Mouse (Mus musculus) kidney, postnatal 0 days (tissue): ENCODE results near the gene Tmem215. TPM values are rescaled to one million over a fixed set of nuclear protein-coding genes. Genes with fewer than 3 reads are reported as not detected.

Experiments
- ATAC-seq: fragments of 200-750 bp; cut with Nextera tagmentation; replicated peaks from 2 replicates; pipeline ENCODE4 v1.8.0; 2017; ENCODE audit warnings: low read depth, moderate number of reproducible peaks, moderate TSS enrichment, moderate library complexity; ENCODE audit not compliant: low FRiP score
- DNase-seq: peaks from one replicate; pipeline ENCODE4 v3.0.0-alpha.2; 2016; ENCODE audit warnings: low spot score
- H3K27ac ChIP-seq: fragments of 300-500 bp; sonication (generic); 2 replicates; pipeline ENCODE4 v1.5.1; 2014; ENCODE audit warnings: mild to moderate bottlenecking
- H3K27me3 ChIP-seq: fragments of 300-500 bp; sonication (generic); 2 replicates; pipeline ENCODE4 v1.6.1; 2014; ENCODE audit warnings: low read length, mixed read lengths; ENCODE audit not compliant: insufficient read depth
- H3K36me3 ChIP-seq: fragments of 300-500 bp; sonication (generic); 2 replicates; pipeline ENCODE4 v1.6.1; 2014; ENCODE audit warnings: low read length, mixed read lengths; ENCODE audit not compliant: insufficient read depth
- H3K4me1 ChIP-seq: fragments of 300-500 bp; sonication (generic); replicated peaks from 2 replicates; pipeline ENCODE4 v1.6.1; 2014; ENCODE audit warnings: antibody characterized with exemption, low read length, mixed read lengths; ENCODE audit not compliant: insufficient read depth
- H3K4me2 ChIP-seq: fragments of 300-500 bp; sonication (generic); 2 replicates; pipeline ENCODE4 v1.6.1; 2014; ENCODE audit warnings: mild to moderate bottlenecking, low read length, moderate library complexity, mixed read lengths
- H3K4me3 ChIP-seq: fragments of 300-500 bp; sonication (generic); replicated peaks from 2 replicates; pipeline ENCODE4 v1.5.1; 2014; ENCODE audit warnings: low read depth, low read length
- H3K9ac ChIP-seq: fragments of 300-500 bp; sonication (generic); 2 replicates; pipeline ENCODE4 v1.6.1; 2014; ENCODE audit warnings: low read depth, low read length
- H3K9me3 ChIP-seq: fragments of 300-500 bp; sonication (generic); replicated peaks from 2 replicates; pipeline ENCODE4 v1.6.1; 2016; ENCODE audit warnings: low read length, inconsistent platforms, mixed read lengths
- CTCF ChIP-seq: IDR thresholded peaks from 2 replicates; pipeline ENCODE4 v1.5.1; 2016; ENCODE audit warnings: antibody characterized with exemption, low read depth, mild to moderate bottlenecking, moderate library complexity
- WGBS: fragments of 180-500 bp; shearing (Covaris S2); extraction: QIAGEN DNeasy Blood & Tissue Kit; methylation state at CpG from one replicate; pipeline ENCODE4 v1.1.7; 2014; 5-methylcytosine and 5-hydroxymethylcytosine counted together
- polyA plus RNA-seq: library from polyadenylated mRNA; unstranded; fragments of >200 nt; fragmentation: Nextera tagmentation; extraction: Ambion mirVana; gene quantifications from 2 replicates; pipeline ENCODE4 v1.2.1, GENCODE M21; 2015

Gene Tmem215
- polyA plus RNA-seq, 1 experiment from 2014 or later = 0.14 TPM

- Histone ChIP-seq H3K9ac (no peak overlapping the region), H3K9me3 (no peaks in the 10 kb centered on the region), H3K4me2 (no peak overlapping the region), H3K4me3 (no peak overlapping the region), H3K27ac (no peak overlapping the region), H3K36me3 (no peaks in the 10 kb centered on the region), H3K4me1 (no peaks in the 10 kb centered on the region), H3K27me3 (peaks cover 6% of the 10 kb centered on the region; the same call in 1 of the 2 replicates)
- no peak for TF ChIP-seq CTCF
- DNase-seq = no peak
- ATAC-seq = no peak
- 71% methylated on average over 9 of the region's 9 CpGs for WGBS
Measured at GRCm38 (mm10) chr4:40473911-40474310, 1.9 kb downstream of the Tmem215 start.

- WGBS = 92% methylated on average over 5 of the region's 5 CpGs
- H3K9me3 ChIP-seq = no peaks in the 10 kb centered on the region
- no peaks in the 10 kb centered on the region for H3K4me1 ChIP-seq
- no peak overlapping the region for H3K9ac ChIP-seq
- H3K4me2 ChIP-seq = no peak overlapping the region
- DNase-seq = no peak
- no peak overlapping the region for H3K27ac ChIP-seq
- H3K27me3 ChIP-seq = no peaks in the 10 kb centered on the region
- no peak for TF ChIP-seq CTCF
- no peak for ATAC-seq
- no peaks in the 10 kb centered on the region for H3K36me3 ChIP-seq
- no peak overlapping the region for H3K4me3 ChIP-seq
Measured at GRCm38 (mm10) chr4:40477963-40478362, 6.0 kb downstream of the Tmem215 start.

- Histone ChIP-seq H3K27me3 (no peaks in the 10 kb centered on the region), H3K4me3 (no peak overlapping the region), H3K4me1 (no peaks in the 10 kb centered on the region), H3K9ac (no peak overlapping the region), H3K4me2 (no peak overlapping the region), H3K9me3 (no peaks in the 10 kb centered on the region), H3K36me3 (no peaks in the 10 kb centered on the region), H3K27ac (no peak overlapping the region)
- ATAC-seq (no peak), DNase-seq (no peak)
- TF ChIP-seq CTCF = no peak
- 81% methylated on average over 6 of the region's 6 CpGs for WGBS
Measured at GRCm38 (mm10) chr4:40486546-40486945, 14.6 kb downstream of the Tmem215 start.

- H3K9me3 ChIP-seq = no peaks in the 10 kb centered on the region
- 85% methylated on average over 8 of the region's 8 CpGs for WGBS
- no peaks in the 10 kb centered on the region for H3K36me3 ChIP-seq
- no peak overlapping the region for H3K4me2 ChIP-seq
- no peak for ATAC-seq
- no peak overlapping the region for H3K27ac ChIP-seq
- no peaks in the 10 kb centered on the region for H3K4me1 ChIP-seq
- no peak for TF ChIP-seq CTCF
- no peaks in the 10 kb centered on the region for H3K27me3 ChIP-seq
- no peak for DNase-seq
- H3K4me3 ChIP-seq = no peak overlapping the region
- H3K9ac ChIP-seq = no peak overlapping the region
Measured at GRCm38 (mm10) chr4:40491731-40492130, 19.8 kb downstream of the Tmem215 start.

GRCm38 (mm10) chr4:40496354-40496753 lies 24.4 kb downstream of the Tmem215 start:
- H3K4me1 ChIP-seq = no peaks in the 10 kb centered on the region
- H3K36me3 ChIP-seq = no peaks in the 10 kb centered on the region
- no peak for TF ChIP-seq CTCF
- H3K27me3 ChIP-seq = no peaks in the 10 kb centered on the region
- H3K9me3 ChIP-seq = no peaks in the 10 kb centered on the region
- no peak overlapping the region for H3K4me3 ChIP-seq
- H3K4me2 ChIP-seq = no peak overlapping the region
- no peak for ATAC-seq
- no peak overlapping the region for H3K27ac ChIP-seq
- no peak overlapping the region for H3K9ac ChIP-seq
- 71% methylated on average over 6 of the region's 6 CpGs for WGBS
- no peak for DNase-seq

- Histone ChIP-seq H3K36me3 (no peaks in the 10 kb centered on the region), H3K9ac (no peak overlapping the region), H3K4me2 (no peak overlapping the region), H3K4me1 (no peaks in the 10 kb centered on the region), H3K27ac (no peak overlapping the region), H3K27me3 (no peaks in the 10 kb centered on the region), H3K4me3 (no peak overlapping the region), H3K9me3 (no peaks in the 10 kb centered on the region)
- WGBS = 90% methylated on average over 5 of the region's 5 CpGs
- ATAC-seq = no peak
- DNase-seq = no peak
- TF ChIP-seq CTCF = no peak
Measured at GRCm38 (mm10) chr4:40496828-40497227, 24.8 kb downstream of the Tmem215 start.
